Comparison of ENCODE assay signal across 1 mouse cellular context in the genomic region with DNA sequence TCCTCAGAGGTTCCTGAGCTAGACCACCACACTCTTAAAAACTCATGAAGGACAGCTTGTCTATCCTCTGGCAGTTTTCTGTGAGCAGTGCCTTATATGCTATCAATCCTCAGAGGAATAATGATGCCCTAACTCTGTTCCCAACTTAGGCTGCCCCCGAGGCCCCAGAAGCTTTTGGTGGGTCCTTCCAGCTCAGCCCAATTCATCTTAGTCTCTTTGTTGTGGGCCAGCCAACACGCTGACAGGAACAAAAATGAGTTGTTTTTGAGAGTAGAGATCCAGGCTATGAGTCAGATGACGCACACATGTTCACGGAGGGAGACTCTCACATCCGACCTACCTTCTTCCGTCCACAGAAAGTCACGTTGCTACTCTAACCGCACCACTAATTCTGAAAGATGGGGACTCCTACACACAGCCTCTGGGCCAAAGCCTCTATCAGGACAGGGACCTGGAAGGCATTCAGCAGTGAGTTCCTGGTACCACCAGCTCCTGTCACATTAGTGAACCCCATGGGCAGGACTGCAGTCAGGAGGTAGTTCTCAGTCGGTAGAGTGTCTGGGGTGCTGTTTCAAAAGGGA.
TF ChIP-seq lines count a peak whose summit lies in the region.

No protein-coding gene starts in this region.

TF ChIP-seq in CH12.LX, 34 proteins besides CTCF, POLR2A, EP300 and RAD21 (continued from another document):
- TF ChIP-seq IRF4 (IDR thresholded peaks at IDR 0.05; ENCODE audit: low read depth, low read length) (peak; percentile 98), ZMIZ1 (IDR thresholded peaks at IDR 0.05; ENCODE audit: low read depth, low read length) (peak; percentile 68; the same call in 1 of the 2 replicates), SMC3 (IDR thresholded peaks at IDR 0.05; ENCODE audit: low read depth, low read length) (0 out of 2 replicates have a peak, but pooled peaks have one; percentile 16), GABPA (IDR thresholded peaks at IDR 0.05; ENCODE audit: insufficient replicate concordance, low read depth, low read length) (no peak), MEF2A (IDR thresholded peaks at IDR 0.05; ENCODE audit: borderline replicate concordance, low read depth, low read length) (peak; percentile 90), ZNF384 (IDR thresholded peaks at IDR 0.05; ENCODE audit: low read depth, low read length) (peak; percentile 64), NELFE (IDR thresholded peaks at IDR 0.05; ENCODE audit: low read depth, low read length) (no peak; the same call in 1 of the 2 replicates), ETS1 (conservative IDR thresholded peaks at IDR 0.05; ENCODE audit: low read depth, low read length) (peak; percentile 100), TBP (conservative IDR thresholded peaks at IDR 0.05; ENCODE audit: low read depth, low read length) (no peak), PAX5 (IDR thresholded peaks at IDR 0.05; ENCODE audit: low read length) (no peak), UBTF (IDR thresholded peaks at IDR 0.05; ENCODE audit: low read depth, low read length) (no peak), CHD2 (IDR thresholded peaks at IDR 0.05; ENCODE audit: low read length) (peak; percentile 88), E2F4 (IDR thresholded peaks at IDR 0.05; ENCODE audit: insufficient replicate concordance, low read depth, low read length) (peak; percentile 53; the same call in 1 of the 2 replicates), JUND (conservative IDR thresholded peaks at IDR 0.05; ENCODE audit: low read depth, low read length) (peak; percentile 92), TCF12 (IDR thresholded peaks at IDR 0.05; ENCODE audit: low read depth, low read length) (peak; percentile 90), HCFC1 (IDR thresholded peaks at IDR 0.05; ENCODE audit: low read depth, low read length) (0 out of 2 replicates have a peak, but pooled peaks have one; percentile 36), JUN (IDR thresholded peaks at IDR 0.05; ENCODE audit: insufficient read depth, low read depth, low read length) (peak; percentile 85)
